Mouse (Mus musculus): ENCODE data around the gene 1110008L16Rik. TPM values are rescaled to one million over a fixed set of nuclear protein-coding genes. Genes with fewer than 3 reads are reported as not detected.
"Not testable (repeated sequence)": the region's sequence is repeated elsewhere in the genome, so short reads cannot be mapped to it uniquely, and the experiment has no call there.

The 1110008L16Rik gene
- total RNA-seq, 2 experiments from 2014 or later: 7.2 to 9.8 TPM

GRCm38 (mm10) chr12:55389132-55390081, 90.0 kb downstream of the 1110008L16Rik start:
- no peak for DNase-seq (ENCODE audit: low spot score in 2 of 2)

- no peak for DNase-seq (ENCODE audit: low spot score in 2 of 2)
Measured at GRCm38 (mm10) chr12:55392120-55392519, 92.7 kb downstream of the 1110008L16Rik start.

- DNase-seq (ENCODE audit: low spot score in 2 of 2): no peak
Measured at GRCm38 (mm10) chr12:55392733-55393577, 93.6 kb downstream of the 1110008L16Rik start.

GRCm38 (mm10) chr12:55395601-55396000, 96.2 kb downstream of the 1110008L16Rik start:
- DNase-seq (ENCODE audit: low spot score in 2 of 2): not testable (repeated sequence)

GRCm38 (mm10) chr12:55396536-55396935, 97.2 kb downstream of the 1110008L16Rik start:
- no peak for DNase-seq (ENCODE audit: low spot score in 2 of 2)

GRCm38 (mm10) chr12:55397544-55398239, 98.3 kb downstream of the 1110008L16Rik start:
- DNase-seq (ENCODE audit: low spot score in 2 of 2): no peak

GRCm38 (mm10) chr12:55398240-55399127, 99.1 kb downstream of the 1110008L16Rik start:
- DNase-seq (ENCODE audit: low spot score in 2 of 2): peak; percentile 80 to 92

GRCm38 (mm10) chr12:55399128-55399677, 99.8 kb downstream of the 1110008L16Rik start:
- no peak for DNase-seq (ENCODE audit: low spot score in 2 of 2)

GRCm38 (mm10) chr12:55407888-55408287, 108.5 kb downstream of the 1110008L16Rik start:
- DNase-seq (ENCODE audit: low spot score in 2 of 2): no peak

GRCm38 (mm10) chr12:55415255-55415654, 115.9 kb downstream of the 1110008L16Rik start:
- DNase-seq (ENCODE audit: low spot score in 2 of 2): no peak

- no peak for DNase-seq (ENCODE audit: low spot score in 2 of 2)
Measured at GRCm38 (mm10) chr12:55415762-55416161, 116.4 kb downstream of the 1110008L16Rik start.

- no peak for DNase-seq (ENCODE audit: low spot score in 2 of 2)
Measured at GRCm38 (mm10) chr12:55420220-55420619, 120.8 kb downstream of the 1110008L16Rik start.

- no peak for DNase-seq (ENCODE audit: low spot score in 2 of 2)
Measured at GRCm38 (mm10) chr12:55422057-55422456, 122.7 kb downstream of the 1110008L16Rik start.

GRCm38 (mm10) chr12:55426300-55426699, 126.9 kb downstream of the 1110008L16Rik start:
- DNase-seq (ENCODE audit: low spot score in 2 of 2): no peak

- no peak for DNase-seq (ENCODE audit: low spot score in 2 of 2)
Measured at GRCm38 (mm10) chr12:55429201-55429600, 129.8 kb downstream of the 1110008L16Rik start.

GRCm38 (mm10) chr12:55429956-55430355, 130.6 kb downstream of the 1110008L16Rik start:
- DNase-seq (ENCODE audit: low spot score in 2 of 2): no peak

Measured in gastrocnemius, postnatal 4 days (tissue).